Mouse (Mus musculus): ENCODE measurements around the gene Shoc2. TPM values are rescaled to one million over a fixed set of nuclear protein-coding genes. Genes with fewer than 3 reads are reported as not detected.
A peak's percentile ranks its signal among the peaks of the same experiment; 100 is the strongest.

Shoc2 gene
- polyA plus RNA-seq (2014; fragmentation: Nextera tagmentation; extraction: Ambion mirVana) = 52.3 and 60.8 TPM in 2 replicates

DNA sequence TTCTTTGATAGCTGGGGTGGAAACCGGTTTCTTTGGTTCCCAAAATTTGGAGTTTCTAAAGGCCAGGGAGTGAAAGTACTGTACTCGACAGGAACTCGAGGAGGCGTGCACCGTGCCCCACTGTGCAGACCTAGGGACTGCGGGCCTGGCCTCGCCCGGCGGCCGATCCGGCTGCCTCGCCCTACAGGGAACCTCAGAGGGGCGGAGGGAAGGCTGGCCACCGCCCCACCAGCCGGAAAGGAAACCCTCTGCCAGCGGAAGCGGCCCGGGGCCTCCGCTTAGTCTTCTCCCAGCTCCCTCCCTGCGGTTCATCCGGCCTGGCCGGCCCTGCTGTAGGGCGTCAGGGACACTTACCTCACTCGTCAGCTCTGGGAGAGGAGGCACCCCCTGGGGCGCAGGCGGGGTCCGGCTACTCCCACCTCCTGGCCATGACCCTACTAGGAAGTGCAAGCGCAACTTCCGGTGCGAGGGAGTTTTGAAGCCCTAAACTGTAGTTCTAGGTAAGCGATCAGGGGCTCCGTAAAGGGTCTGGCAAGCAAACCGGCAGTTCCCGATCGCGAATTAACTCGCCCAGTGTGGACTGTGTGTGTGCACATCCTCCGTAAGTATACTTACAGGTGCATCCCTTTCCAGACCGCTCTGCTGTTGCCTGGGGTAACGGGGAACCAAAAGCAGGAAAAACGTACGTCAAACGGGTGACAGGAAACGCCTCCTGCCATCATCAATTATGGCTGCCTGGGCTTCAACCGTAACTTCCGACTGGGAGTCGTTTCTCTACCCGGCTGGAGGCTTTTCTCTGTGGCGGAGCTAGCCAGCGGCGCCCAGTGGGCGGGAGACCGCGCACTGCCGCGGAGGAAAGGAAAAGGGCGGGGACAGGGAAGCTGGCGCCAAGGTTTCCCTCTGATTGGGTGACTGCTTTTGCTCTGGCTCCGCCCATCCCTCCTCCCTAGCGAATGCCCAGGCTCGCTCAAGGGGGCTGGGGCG, at the start of gene Shoc2, which contains the start of gene Bbip1:
Shoc2 (plus strand) TSS at position 505 of the 984 bp plus-strand sequence.
Bbip1 (minus strand) TSS at position 826 of the 984 bp plus-strand sequence.
- peak within 1 kb of the TSS; percentile 41 for H3K4me2 ChIP-seq (ENCODE audit: low read depth, severe bottlenecking)
- no peaks in the 10 kb centered on the region for H3K27me3 ChIP-seq (ENCODE audit: control insufficient read depth, insufficient read depth, low read length)
- peak within 1 kb of the TSS; percentile 93 for H3K9ac ChIP-seq (ENCODE audit: low read length)
- peak; percentile 95 for ATAC-seq (ENCODE audit: insufficient number of reproducible peaks, low FRiP score, low TSS enrichment, low read depth)
- peak; percentile 97 for DNase-seq (ENCODE audit: low spot score)
- peaks cover 3% of the 10 kb centered on the region; the same call in 1 of the 2 replicates for H3K4me1 ChIP-seq (ENCODE audit: control insufficient read depth, insufficient read depth, low read length)
- peak within 1 kb of the TSS; percentile 85 for H3K4me3 ChIP-seq (ENCODE audit: low read depth, low read length)
- H3K27ac ChIP-seq (replicated peaks; ENCODE audit: low read depth, low read length) = peak within 1 kb of the TSS; percentile 97
- under 1% methylated on average over 61 of the region's 62 CpGs for WGBS
- no peaks in the 10 kb centered on the region for H3K36me3 ChIP-seq (ENCODE audit: control insufficient read depth, insufficient read depth, low read length)
- no peaks in the 10 kb centered on the region for H3K9me3 ChIP-seq (ENCODE audit: control insufficient read depth, low read length)

DNA sequence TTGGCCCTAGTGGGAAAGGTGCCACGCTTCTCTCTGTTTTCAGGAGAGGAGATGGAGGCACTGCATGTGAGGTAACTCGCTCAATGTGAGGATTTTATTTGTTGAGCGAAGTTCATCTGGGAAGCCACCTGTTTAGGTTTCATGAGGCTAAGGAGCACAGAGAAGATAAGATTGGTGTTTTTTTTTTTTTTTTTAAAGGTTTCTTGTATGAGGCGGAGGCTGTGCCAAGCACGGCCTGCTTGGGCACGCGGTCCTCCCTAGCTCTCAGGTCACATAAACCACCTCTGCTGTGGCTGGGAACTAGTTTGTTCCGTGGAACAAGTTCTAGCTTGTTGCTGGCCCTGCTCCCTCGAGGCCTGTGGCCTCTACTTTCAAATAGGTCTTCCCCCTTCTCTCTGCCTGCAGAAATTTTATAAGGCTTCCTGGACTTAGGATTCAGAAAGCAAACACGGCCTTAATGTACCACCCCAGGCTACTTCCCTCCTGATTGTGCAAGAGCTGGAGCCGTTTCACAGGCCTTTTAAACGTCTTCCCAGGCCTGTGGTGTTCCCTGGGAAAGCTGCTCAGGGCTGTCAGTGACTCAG, 49.5 kb upstream of the Shoc2 start:
- H3K4me3 ChIP-seq (ENCODE audit: low read depth, low read length) = no peak overlapping the region
- DNase-seq (ENCODE audit: low spot score) (no peak), ATAC-seq (ENCODE audit: insufficient number of reproducible peaks, low FRiP score, low TSS enrichment, low read depth) (no peak)
- WGBS = 66% methylated on average over 12 of the region's 12 CpGs
- peaks cover 24% of the 10 kb centered on the region for H3K4me1 ChIP-seq (ENCODE audit: control insufficient read depth, insufficient read depth, low read length)
- H3K9me3 ChIP-seq (ENCODE audit: control insufficient read depth, low read length) = no peaks in the 10 kb centered on the region
- H3K36me3 ChIP-seq (ENCODE audit: control insufficient read depth, insufficient read depth, low read length) = no peaks in the 10 kb centered on the region
- no peak overlapping the region for H3K4me2 ChIP-seq (ENCODE audit: low read depth, severe bottlenecking)
- H3K27ac ChIP-seq (replicated peaks; ENCODE audit: low read depth, low read length) = 0 out of 2 replicates have a peak overlapping the region, but pooled peaks have one; percentile 10
- no peak overlapping the region for H3K9ac ChIP-seq (ENCODE audit: low read length)
- no peaks in the 10 kb centered on the region for H3K27me3 ChIP-seq (ENCODE audit: control insufficient read depth, insufficient read depth, low read length)

DNA sequence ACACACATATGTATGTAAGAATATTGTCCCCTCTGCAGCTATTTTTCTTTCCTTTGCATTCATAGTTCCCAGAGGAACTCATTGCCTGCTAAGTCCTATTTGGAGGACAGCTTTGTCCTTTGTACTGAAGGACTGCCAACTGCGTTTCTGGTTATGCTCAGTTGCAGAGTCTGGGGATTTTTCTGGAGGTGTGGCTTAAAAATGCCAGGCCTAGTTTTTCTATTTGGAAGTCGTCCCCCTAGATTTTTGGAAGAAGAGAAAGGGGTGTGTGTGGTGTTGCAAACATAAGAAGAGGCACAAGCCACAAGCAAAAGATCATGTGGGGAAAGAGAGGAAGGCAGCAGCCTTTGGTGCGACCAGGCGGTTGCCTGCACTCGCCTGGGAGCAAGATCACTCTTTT, 46.1 kb upstream of the Shoc2 start:
- no peak for DNase-seq (ENCODE audit: low spot score)
- no peak for ATAC-seq (ENCODE audit: insufficient number of reproducible peaks, low FRiP score, low TSS enrichment, low read depth)
- Histone ChIP-seq H3K4me2 (ENCODE audit: low read depth, severe bottlenecking) (no peak overlapping the region), H3K27ac (replicated peaks; ENCODE audit: low read depth, low read length) (no peak overlapping the region), H3K27me3 (ENCODE audit: control insufficient read depth, insufficient read depth, low read length) (no peaks in the 10 kb centered on the region), H3K4me3 (ENCODE audit: low read depth, low read length) (no peak overlapping the region), H3K9ac (ENCODE audit: low read length) (no peak overlapping the region), H3K4me1 (ENCODE audit: control insufficient read depth, insufficient read depth, low read length) (peaks cover 11% of the 10 kb centered on the region; the same call in 1 of the 2 replicates), H3K9me3 (ENCODE audit: control insufficient read depth, low read length) (no peaks in the 10 kb centered on the region), H3K36me3 (ENCODE audit: control insufficient read depth, insufficient read depth, low read length) (no peaks in the 10 kb centered on the region)
- 88% methylated on average over 5 of the region's 5 CpGs for WGBS

DNA sequence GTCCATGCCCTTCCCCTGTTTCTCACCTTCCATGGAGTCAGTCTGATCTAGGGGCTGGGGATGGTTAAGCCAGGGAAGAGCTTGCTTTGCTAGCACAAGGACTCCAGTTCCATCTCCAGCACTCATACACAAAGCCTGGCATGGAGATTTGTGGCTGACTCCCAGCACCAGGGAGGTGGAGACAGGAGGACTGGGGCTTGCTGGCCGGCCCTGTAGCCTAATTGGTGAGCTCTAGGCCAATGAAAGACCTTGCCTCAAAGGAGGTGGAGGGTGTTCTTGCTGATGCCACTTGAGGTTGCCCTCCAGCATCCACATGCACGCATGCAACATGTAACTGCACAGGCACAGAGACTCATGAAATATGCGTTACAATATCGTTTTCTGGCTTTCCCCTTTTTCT, 45.6 kb upstream of the Shoc2 start:
- Histone ChIP-seq H3K9me3 (ENCODE audit: control insufficient read depth, low read length) (no peaks in the 10 kb centered on the region), H3K27ac (replicated peaks; ENCODE audit: low read depth, low read length) (no peak overlapping the region), H3K36me3 (ENCODE audit: control insufficient read depth, insufficient read depth, low read length) (no peaks in the 10 kb centered on the region), H3K27me3 (ENCODE audit: control insufficient read depth, insufficient read depth, low read length) (no peaks in the 10 kb centered on the region), H3K4me2 (ENCODE audit: low read depth, severe bottlenecking) (no peak overlapping the region), H3K4me1 (ENCODE audit: control insufficient read depth, insufficient read depth, low read length) (peaks cover 6% of the 10 kb centered on the region; the same call in 1 of the 2 replicates), H3K4me3 (ENCODE audit: low read depth, low read length) (no peak overlapping the region), H3K9ac (ENCODE audit: low read length) (no peak overlapping the region)
- DNase-seq (ENCODE audit: low spot score) = no peak
- 80% methylated on average over 4 of the region's 4 CpGs for WGBS
- no peak for ATAC-seq (ENCODE audit: insufficient number of reproducible peaks, low FRiP score, low TSS enrichment, low read depth)

DNA sequence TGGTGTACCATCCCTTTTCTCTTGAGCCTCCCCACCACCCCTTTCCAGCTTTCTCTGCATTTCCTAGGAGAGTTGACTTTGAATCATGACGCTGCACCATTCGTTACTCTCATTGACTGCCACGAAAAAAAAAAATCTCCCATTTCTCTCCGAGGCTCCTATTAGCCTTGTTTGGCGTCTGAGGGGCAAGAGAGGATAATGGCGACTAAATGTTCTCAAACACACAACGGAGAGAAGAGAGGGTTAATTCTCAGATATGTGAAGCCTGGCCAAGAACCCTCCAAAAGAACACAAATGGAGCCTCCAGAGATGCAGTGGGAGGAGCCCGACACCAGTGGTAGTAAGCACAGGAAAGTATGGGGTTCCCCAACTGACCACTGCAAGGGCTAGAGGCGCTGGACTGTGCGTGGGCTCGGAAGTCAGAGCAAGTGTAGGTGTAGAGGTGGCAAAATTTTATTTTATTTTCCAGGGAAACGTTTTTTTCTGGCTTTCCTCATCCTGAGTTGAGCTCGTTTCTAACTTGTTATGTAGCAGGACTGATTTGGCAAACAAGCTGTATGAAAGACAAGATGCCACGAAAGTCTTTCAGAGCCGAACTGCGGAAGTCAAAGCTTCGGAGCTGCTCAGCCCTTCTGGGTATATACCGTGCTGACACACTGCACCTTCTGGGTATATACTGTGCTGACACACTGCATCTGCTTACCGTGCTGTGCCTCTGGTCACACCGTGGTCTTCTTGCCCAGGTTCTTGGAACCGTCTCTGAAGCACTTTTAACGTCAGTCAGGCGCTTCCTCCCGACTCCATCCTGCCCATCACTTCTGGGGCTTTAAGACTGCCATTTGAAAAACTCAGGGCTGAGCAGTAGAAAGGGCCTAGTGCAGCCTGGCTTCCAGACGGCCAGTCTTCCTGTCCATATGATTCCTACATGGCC, 44.9 kb upstream of the Shoc2 start:
- peaks cover 2% of the 10 kb centered on the region; the same call in 1 of the 2 replicates for H3K4me1 ChIP-seq (ENCODE audit: control insufficient read depth, insufficient read depth, low read length)
- H3K4me3 ChIP-seq (ENCODE audit: low read depth, low read length) = no peak overlapping the region
- H3K9ac ChIP-seq (ENCODE audit: low read length) = no peak overlapping the region
- ATAC-seq (ENCODE audit: insufficient number of reproducible peaks, low FRiP score, low TSS enrichment, low read depth) (no peak), DNase-seq (ENCODE audit: low spot score) (no peak)
- H3K9me3 ChIP-seq (ENCODE audit: control insufficient read depth, low read length) = no peaks in the 10 kb centered on the region
- H3K36me3 ChIP-seq (ENCODE audit: control insufficient read depth, insufficient read depth, low read length) = no peaks in the 10 kb centered on the region
- H3K4me2 ChIP-seq (ENCODE audit: low read depth, severe bottlenecking) = no peak overlapping the region
- H3K27me3 ChIP-seq (ENCODE audit: control insufficient read depth, insufficient read depth, low read length) = no peaks in the 10 kb centered on the region
- H3K27ac ChIP-seq (replicated peaks; ENCODE audit: low read depth, low read length) = no peak overlapping the region
- WGBS = 86% methylated on average over 25 of the region's 25 CpGs

DNA sequence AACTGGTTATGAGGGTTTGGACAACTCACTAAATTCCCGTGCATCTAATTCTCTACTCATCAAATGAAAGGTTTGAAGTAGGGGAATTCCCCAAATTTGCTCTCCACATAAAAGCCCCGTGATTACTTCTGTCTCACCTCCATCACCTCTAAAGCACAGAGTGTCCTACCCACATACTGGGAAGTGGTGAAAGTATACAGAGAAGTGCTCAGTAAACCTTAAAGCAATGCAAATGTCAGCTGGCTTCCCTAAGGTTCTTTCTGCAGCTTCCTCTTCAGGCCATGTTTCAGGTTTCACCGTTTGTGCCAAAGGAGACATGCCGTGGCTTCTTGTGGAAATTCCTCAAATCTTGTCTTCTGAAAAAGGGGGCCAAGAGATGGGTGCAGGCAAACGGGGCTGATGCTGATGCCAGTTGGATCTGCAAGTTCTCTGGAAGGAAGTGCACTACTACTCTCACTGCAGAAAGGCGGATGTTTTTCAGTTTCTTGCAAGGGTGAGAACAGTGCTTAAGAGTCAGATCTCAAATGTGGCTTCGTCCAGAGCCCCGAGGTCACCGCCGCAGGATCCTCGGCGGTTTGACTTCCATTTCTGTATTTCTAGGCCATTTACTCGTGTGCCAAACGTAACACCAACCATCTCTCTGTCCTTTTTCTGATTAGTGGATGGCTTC, 44.0 kb upstream of the Shoc2 start:
- DNase-seq (ENCODE audit: low spot score) = no peak
- no peak for ATAC-seq (ENCODE audit: insufficient number of reproducible peaks, low FRiP score, low TSS enrichment, low read depth)
- Histone ChIP-seq H3K27me3 (ENCODE audit: control insufficient read depth, insufficient read depth, low read length) (no peaks in the 10 kb centered on the region), H3K4me2 (ENCODE audit: low read depth, severe bottlenecking) (no peak overlapping the region), H3K36me3 (ENCODE audit: control insufficient read depth, insufficient read depth, low read length) (no peaks in the 10 kb centered on the region), H3K4me3 (ENCODE audit: low read depth, low read length) (no peak overlapping the region), H3K4me1 (ENCODE audit: control insufficient read depth, insufficient read depth, low read length) (peaks cover 2% of the 10 kb centered on the region; the same call in 1 of the 2 replicates), H3K9me3 (ENCODE audit: control insufficient read depth, low read length) (no peaks in the 10 kb centered on the region), H3K27ac (replicated peaks; ENCODE audit: low read depth, low read length) (no peak overlapping the region), H3K9ac (ENCODE audit: low read length) (no peak overlapping the region)
- 83% methylated on average over 14 of the region's 14 CpGs for WGBS

DNA sequence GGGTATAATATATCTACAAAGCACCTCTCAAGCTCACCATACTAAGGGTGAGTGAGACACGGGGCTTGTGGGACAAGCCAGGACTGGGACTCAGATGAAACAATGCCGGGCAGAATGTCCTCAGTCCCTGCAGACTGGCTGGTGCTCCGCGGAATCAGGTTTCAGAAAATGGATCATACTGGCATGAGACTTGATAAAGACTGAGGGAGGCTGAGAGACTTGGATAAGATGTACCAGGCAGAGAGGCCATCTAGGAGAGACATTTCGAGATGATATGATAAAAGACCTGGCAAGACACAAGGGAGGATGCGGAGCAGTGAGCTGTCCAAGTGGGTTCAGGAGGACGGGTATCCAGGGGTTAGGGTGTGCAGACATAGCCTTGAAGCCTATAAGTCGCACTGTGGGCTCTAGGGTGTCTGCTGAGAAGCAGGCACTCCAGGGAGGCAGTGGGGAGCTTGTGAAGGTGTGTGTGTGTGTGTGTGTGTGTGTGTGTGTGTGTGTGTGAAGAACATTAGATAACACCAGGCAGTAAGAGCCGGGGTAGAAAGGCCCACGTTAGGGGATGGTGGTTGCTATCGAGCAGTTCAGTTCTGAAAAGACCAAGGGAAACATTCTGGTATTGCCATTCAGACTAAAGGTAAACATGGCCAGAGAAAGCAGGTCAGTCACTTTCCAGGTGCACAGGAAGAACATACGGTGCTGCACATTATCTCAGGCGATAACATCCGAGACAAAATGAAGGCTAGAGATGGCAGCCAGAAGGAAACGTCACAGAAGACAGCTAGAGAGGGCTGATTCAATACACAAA, 42.0 kb upstream of the Shoc2 start:
- H3K9ac ChIP-seq (ENCODE audit: low read length) = peak overlapping the region; percentile 78
- no peaks in the 10 kb centered on the region; the same call in 1 of the 2 replicates for H3K4me1 ChIP-seq (ENCODE audit: control insufficient read depth, insufficient read depth, low read length)
- H3K36me3 ChIP-seq (ENCODE audit: control insufficient read depth, insufficient read depth, low read length) = no peaks in the 10 kb centered on the region
- H3K4me2 ChIP-seq (ENCODE audit: low read depth, severe bottlenecking) = peak overlapping the region; percentile 74
- no peaks in the 10 kb centered on the region for H3K27me3 ChIP-seq (ENCODE audit: control insufficient read depth, insufficient read depth, low read length)
- ATAC-seq (ENCODE audit: insufficient number of reproducible peaks, low FRiP score, low TSS enrichment, low read depth) (no peak), DNase-seq (ENCODE audit: low spot score) (peak; percentile 41)
- 62% methylated on average over 15 of the region's 15 CpGs for WGBS
- H3K27ac ChIP-seq (replicated peaks; ENCODE audit: low read depth, low read length) = no peak overlapping the region
- no peaks in the 10 kb centered on the region for H3K9me3 ChIP-seq (ENCODE audit: control insufficient read depth, low read length)
- peak overlapping the region; percentile 93 for H3K4me3 ChIP-seq (ENCODE audit: low read depth, low read length)
